Mouse (Mus musculus) G1E (cell line): ENCODE data around the gene Grin2c. TPM values are rescaled to one million over a fixed set of nuclear protein-coding genes. Genes with fewer than 3 reads are reported as not detected.

Source experiments
- ATAC-seq: 2 replicates; pipeline ENCODE4 v1.8.0; 2016; ENCODE audit warnings: mild to moderate bottlenecking; ENCODE audit not compliant: insufficient number of reproducible peaks, poor library complexity, low FRiP score, severe bottlenecking; ENCODE audit errors: extremely low read depth
- DNase-seq: peaks from one replicate; pipeline ENCODE4 v3.0.0; 2012; ENCODE audit warnings: low spot score
- H3K27me3 ChIP-seq: 2 replicates; pipeline ENCODE4 v1.6.1; 2012; ENCODE audit warnings: mild to moderate bottlenecking, low read length, inconsistent platforms; ENCODE audit not compliant: insufficient read depth
- H3K36me3 ChIP-seq: replicated peaks from 2 replicates; pipeline ENCODE3; 2012; ENCODE audit warnings: mild to moderate bottlenecking, inconsistent platforms
- H3K4me1 ChIP-seq: 2 replicates; pipeline ENCODE4 v1.6.1; 2012; ENCODE audit warnings: low read depth, low read length, inconsistent platforms, mixed read lengths; ENCODE audit not compliant: insufficient read depth
- H3K4me3 ChIP-seq: 2 replicates; pipeline ENCODE4 v1.5.1; 2012; ENCODE audit warnings: low read depth, mild to moderate bottlenecking, inconsistent platforms, low read length, moderate library complexity, mixed read lengths
- H3K9me3 ChIP-seq: replicated peaks from 2 replicates; pipeline ENCODE4 v1.6.1; 2012; ENCODE audit warnings: inconsistent platforms
- CTCF ChIP-seq: IDR thresholded peaks from 2 replicates; pipeline ENCODE4 v1.5.1; 2012; ENCODE audit warnings: low read depth, low read length, inconsistent platforms, mixed read lengths
- GATA1 ChIP-seq: IDR thresholded peaks from 2 replicates; pipeline ENCODE4 v1.6.1; 2012; ENCODE audit warnings: borderline replicate concordance, low read length, inconsistent platforms, mixed read lengths
- GATA2 ChIP-seq: IDR thresholded peaks from 2 replicates; pipeline ENCODE4 v1.6.1; 2012; ENCODE audit warnings: low read depth, low read length, inconsistent platforms, borderline replicate concordance
- POLR2AphosphoS5 ChIP-seq: IDR thresholded peaks from 2 replicates; pipeline ENCODE4 v1.6.1; 2012; ENCODE audit warnings: low read depth, low read length, inconsistent platforms; ENCODE audit not compliant: insufficient replicate concordance
- TAL1 ChIP-seq: conservative IDR thresholded peaks from 2 replicates; pipeline ENCODE4 v1.6.1; 2012; ENCODE audit warnings: low read depth, low read length, inconsistent platforms, mixed read lengths
- polyA plus RNA-seq: library from polyadenylated mRNA; stranded (reverse); fragments of >175 nt; gene quantifications from 2 replicates; pipeline ENCODE4 v1.2.3, GENCODE M21; 2012
- total RNA-seq, 2 experiments: library from RNA; stranded (forward) in 1 of 2; stranded (reverse) in 1 of 2; fragments of 200-1000 nt in 1 of 2; fragments of >200 nt in 1 of 2; fragmentation: Nextera tagmentation in 1 of 2; gene quantifications; 2 replicates each; pipeline ENCODE4 v1.2.3; 2014 to 2017

The Grin2c gene
- total and polyA plus RNA-seq, 3 experiments, result 0.53 TPM; not detected in 2

GRCm38 (mm10) chr11:115217439-115218410, 49.3 kb downstream of the Grin2c start:
- Histone ChIP-seq H3K9me3 (no peaks in the 10 kb centered on the region), H3K4me1 (peaks cover 34% of the 10 kb centered on the region), H3K36me3 (peaks cover 90% of the 10 kb centered on the region), H3K27me3 (no peaks in the 10 kb centered on the region), H3K4me3 (peak overlapping the region; percentile 51; the same call in 1 of the 2 replicates)
- ATAC-seq, result peak; percentile 65
- TF ChIP-seq TAL1 (no peak), CTCF (no peak), GATA1 (no peak), POLR2AphosphoS5 (no peak), GATA2 (no peak)
- DNase-seq, result peak; percentile 37

GRCm38 (mm10) chr11:115215123-115215522, 51.9 kb downstream of the Grin2c start:
- H3K9me3 ChIP-seq, result no peaks in the 10 kb centered on the region
- peaks cover 42% of the 10 kb centered on the region for H3K4me1 ChIP-seq
- peaks cover 97% of the 10 kb centered on the region for H3K36me3 ChIP-seq
- DNase-seq, result no peak
- TF ChIP-seq TAL1, result no peak
- TF ChIP-seq GATA2, result no peak
- TF ChIP-seq POLR2AphosphoS5, result no peak
- TF ChIP-seq GATA1, result no peak
- no peak for TF ChIP-seq CTCF
- no peak for ATAC-seq
- no peaks in the 10 kb centered on the region for H3K27me3 ChIP-seq
- H3K4me3 ChIP-seq, result no peak overlapping the region

DNA sequence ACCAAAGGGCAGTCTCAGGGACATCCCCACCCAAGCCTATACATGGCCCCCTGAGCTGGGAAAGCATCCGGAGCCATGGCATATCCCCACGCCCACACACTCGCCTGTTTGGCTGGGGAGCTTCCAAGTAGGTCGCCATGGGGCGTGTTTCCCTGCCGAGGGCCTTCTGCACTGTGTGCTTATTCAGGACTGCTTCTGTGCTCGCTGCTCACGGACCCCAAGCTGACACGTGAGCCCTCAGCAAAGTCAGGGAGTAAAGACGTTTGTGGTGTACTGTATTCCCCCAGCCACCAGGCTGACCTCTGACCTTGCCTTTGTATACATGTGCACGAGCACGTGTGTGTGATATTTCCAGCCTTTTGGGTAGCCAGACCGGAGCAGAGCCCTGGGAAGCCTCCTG, 54.9 kb downstream of the Grin2c start:
- Histone ChIP-seq H3K4me1 (peaks cover 39% of the 10 kb centered on the region), H3K9me3 (no peaks in the 10 kb centered on the region), H3K36me3 (peaks cover 97% of the 10 kb centered on the region), H3K4me3 (no peak overlapping the region), H3K27me3 (no peaks in the 10 kb centered on the region)
- no peak for ATAC-seq
- TF ChIP-seq TAL1, result no peak
- TF ChIP-seq GATA1, result no peak
- no peak for TF ChIP-seq CTCF
- no peak for TF ChIP-seq POLR2AphosphoS5
- no peak for TF ChIP-seq GATA2
- no peak for DNase-seq

DNA sequence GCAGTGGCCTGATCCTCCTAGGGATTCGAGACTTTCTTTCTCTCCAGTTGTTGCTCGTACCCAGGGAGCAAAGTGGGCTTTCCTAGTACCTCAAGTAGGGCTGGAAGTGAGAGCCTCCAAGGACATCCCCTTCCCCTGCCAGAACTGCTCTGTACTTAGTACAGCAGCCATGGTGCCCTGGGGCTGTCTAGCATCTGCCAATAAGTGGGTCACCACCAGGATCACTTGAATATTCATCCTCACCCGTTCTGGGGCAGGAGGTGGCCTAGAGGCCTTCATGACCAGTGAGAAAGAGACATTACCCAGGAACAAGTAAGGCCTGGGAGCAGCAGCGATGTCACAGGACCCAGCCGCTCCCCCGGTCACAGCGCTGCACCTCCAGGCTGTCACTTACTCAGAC, 57.1 kb downstream of the Grin2c start:
- peaks cover 30% of the 10 kb centered on the region for H3K4me1 ChIP-seq
- no peaks in the 10 kb centered on the region for H3K27me3 ChIP-seq
- DNase-seq, result no peak
- H3K9me3 ChIP-seq, result no peaks in the 10 kb centered on the region
- TF ChIP-seq GATA1 (no peak), TAL1 (no peak), GATA2 (no peak), CTCF (no peak), POLR2AphosphoS5 (no peak)
- H3K36me3 ChIP-seq, result peaks cover 100% of the 10 kb centered on the region
- ATAC-seq, result no peak
- no peak overlapping the region for H3K4me3 ChIP-seq

GRCm38 (mm10) chr11:115208776-115209732, 58.0 kb downstream of the Grin2c start:
- no peaks in the 10 kb centered on the region for H3K27me3 ChIP-seq
- ATAC-seq (peak; percentile 45; the same call in 1 of the 2 replicates), DNase-seq (no peak)
- TF ChIP-seq GATA1, result no peak
- no peak for TF ChIP-seq TAL1
- TF ChIP-seq GATA2, result no peak
- TF ChIP-seq POLR2AphosphoS5, result no peak
- no peak for TF ChIP-seq CTCF
- H3K9me3 ChIP-seq, result no peaks in the 10 kb centered on the region
- H3K4me3 ChIP-seq, result no peak overlapping the region; the same call in 1 of the 2 replicates
- peaks cover 100% of the 10 kb centered on the region for H3K36me3 ChIP-seq
- H3K4me1 ChIP-seq, result peaks cover 30% of the 10 kb centered on the region
